Mouse (Mus musculus) embryonic fibroblast, embryonic 13.5 days (primary cell): ENCODE results near the gene Syna. TPM values are rescaled to one million over a fixed set of nuclear protein-coding genes. Genes with fewer than 3 reads are reported as not detected.
A peak's percentile ranks its signal among the peaks of the same experiment; 100 is the strongest.

Experiments used
- H3K27ac ChIP-seq: 2 replicates; pipeline ENCODE4 v1.5.1; 2012; ENCODE audit warnings: low read length, control low read depth, inconsistent platforms; ENCODE audit not compliant: insufficient read depth
- H3K4me1 ChIP-seq: 2 replicates; pipeline ENCODE4 v1.6.1; 2011; ENCODE audit warnings: low read length; ENCODE audit not compliant: control insufficient read depth, insufficient read depth
- H3K4me3 ChIP-seq: 2 replicates; pipeline ENCODE4 v1.5.1; 2011; ENCODE audit warnings: mild to moderate bottlenecking, control low read depth, low read length; ENCODE audit not compliant: insufficient read depth
- CTCF ChIP-seq: IDR thresholded peaks from 2 replicates; pipeline ENCODE4 v1.5.1; 2011; ENCODE audit warnings: mild to moderate bottlenecking, control low read depth, low read length, moderate library complexity, borderline replicate concordance; ENCODE audit not compliant: insufficient read depth
- POLR2A ChIP-seq: IDR thresholded peaks from 2 replicates; pipeline ENCODE4 v1.6.1; 2011; ENCODE audit warnings: low read depth, mild to moderate bottlenecking, control low read depth, low read length, moderate library complexity
- polyA plus RNA-seq: library from polyadenylated mRNA; stranded (reverse); fragments of >200 nt; gene quantifications from 2 replicates; pipeline ENCODE4 v1.2.4, GENCODE M21; 2011; ENCODE audit warnings: low read depth; ENCODE audit not compliant: missing spikeins, insufficient read length

Gene Syna
- polyA plus RNA-seq, 1 experiment, result not detected

GRCm38 (mm10) chr5:134571730-134572507 lies 11.9 kb upstream of the Syna start:
- Histone ChIP-seq H3K4me1 (no peaks in the 10 kb centered on the region), H3K4me3 (peak overlapping the region; percentile 44), H3K27ac (peak overlapping the region; percentile 67)
- no peak for TF ChIP-seq CTCF
- peak; percentile 70 for TF ChIP-seq POLR2A

DNA sequence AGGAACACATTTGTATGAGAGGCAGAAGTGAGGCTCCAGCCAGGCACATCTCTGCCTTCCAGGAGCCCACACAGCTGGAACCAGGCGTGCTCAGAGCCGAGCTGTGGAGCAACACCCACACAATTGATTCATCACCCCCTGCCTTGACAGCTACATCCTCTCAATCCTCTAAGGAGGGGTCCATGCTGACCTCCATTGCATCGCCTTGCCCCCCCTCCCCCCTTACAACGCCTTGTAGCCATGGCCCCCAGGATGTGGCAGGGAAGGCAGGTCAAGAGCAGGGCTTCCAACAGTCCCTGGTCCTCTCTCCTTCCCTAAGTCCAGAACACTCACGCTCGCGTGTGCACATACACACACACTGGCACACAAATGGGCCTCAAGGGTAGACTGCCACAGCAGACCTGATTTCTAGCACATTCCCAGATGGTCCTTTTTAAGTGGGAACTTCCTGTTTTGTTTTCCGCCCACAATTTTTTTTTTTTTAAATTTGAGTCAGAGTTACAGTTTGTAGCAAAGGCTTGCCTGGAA lies 9.1 kb upstream of the Syna start:
- Histone ChIP-seq H3K4me3 (no peak overlapping the region), H3K4me1 (no peaks in the 10 kb centered on the region), H3K27ac (peak overlapping the region; percentile 76)
- TF ChIP-seq CTCF (no peak), POLR2A (peak; percentile 43)

GRCm38 (mm10) chr5:134568030-134568429 lies 8.1 kb upstream of the Syna start:
- Histone ChIP-seq H3K27ac (peak overlapping the region; percentile 76), H3K4me3 (no peak overlapping the region), H3K4me1 (no peaks in the 10 kb centered on the region)
- TF ChIP-seq CTCF (no peak), POLR2A (no peak)

GRCm38 (mm10) chr5:134567445-134567844 lies 7.5 kb upstream of the Syna start:
- no peak overlapping the region for H3K27ac ChIP-seq
- H3K4me3 ChIP-seq, result no peak overlapping the region
- TF ChIP-seq POLR2A (no peak), CTCF (no peak)
- H3K4me1 ChIP-seq, result no peaks in the 10 kb centered on the region

GRCm38 (mm10) chr5:134565696-134566095 lies 5.7 kb upstream of the Syna start:
- Histone ChIP-seq H3K27ac (no peak overlapping the region), H3K4me1 (no peaks in the 10 kb centered on the region), H3K4me3 (no peak overlapping the region)
- no peak for TF ChIP-seq POLR2A
- TF ChIP-seq CTCF, result no peak

- Histone ChIP-seq H3K27ac (no peak overlapping the region), H3K4me1 (no peaks in the 10 kb centered on the region), H3K4me3 (no peak overlapping the region)
- no peak for TF ChIP-seq POLR2A
- TF ChIP-seq CTCF, result no peak
These were observed 4.3 kb upstream of the Syna start for GRCm38 (mm10) chr5:134564272-134564671.

DNA sequence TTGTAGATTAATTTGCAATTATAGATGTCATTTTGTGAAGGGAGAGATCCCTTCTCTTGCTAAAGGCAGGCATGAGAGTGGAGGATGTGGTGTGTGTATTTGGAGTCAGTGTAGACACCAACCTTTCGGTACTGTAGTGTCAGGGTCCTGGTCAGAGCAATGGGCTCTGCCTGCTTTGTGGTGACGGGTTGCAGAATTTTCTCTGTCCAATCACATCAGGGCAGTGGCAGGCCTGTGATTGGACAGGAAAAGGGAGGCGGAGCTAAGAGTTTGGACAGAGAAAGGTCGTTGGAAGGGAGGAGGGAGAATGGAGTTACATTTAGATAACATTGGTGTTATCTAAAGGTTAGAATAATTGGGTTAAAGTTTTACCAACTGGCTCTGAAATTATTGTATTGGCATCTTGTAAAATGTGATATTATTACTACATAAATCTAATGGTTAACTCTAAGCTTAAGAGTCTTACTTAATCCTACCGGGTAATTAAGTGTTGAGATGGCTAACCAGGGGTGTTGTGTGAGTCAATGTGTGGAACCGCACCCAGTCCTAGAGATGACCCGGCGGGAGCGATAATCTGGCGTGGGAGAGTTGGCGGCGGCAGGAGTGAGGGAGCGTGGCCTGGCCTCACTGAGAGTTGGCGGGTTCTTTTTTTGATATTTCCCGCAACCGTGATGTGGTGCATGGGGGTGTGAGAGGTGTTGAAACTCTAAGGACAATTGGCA lies 640 bp upstream of the Syna start:
- Histone ChIP-seq H3K27ac (no peak overlapping the region), H3K4me3 (no peak overlapping the region), H3K4me1 (no peaks in the 10 kb centered on the region; the same call in 1 of the 2 replicates)
- TF ChIP-seq POLR2A (no peak), CTCF (no peak)

- Histone ChIP-seq H3K27ac (peak overlapping the region; percentile 51; the same call in 1 of the 2 replicates), H3K4me1 (peaks cover 7% of the 10 kb centered on the region; the same call in 1 of the 2 replicates), H3K4me3 (no peak overlapping the region)
- TF ChIP-seq CTCF (no peak), POLR2A (no peak)
These were observed 4.4 kb downstream of the Syna start for GRCm38 (mm10) chr5:134555463-134556164.

GRCm38 (mm10) chr5:134553951-134554546 lies 5.9 kb downstream of the Syna start:
- TF ChIP-seq CTCF (no peak), POLR2A (no peak)
- Histone ChIP-seq H3K4me3 (no peak overlapping the region), H3K4me1 (peaks cover 9% of the 10 kb centered on the region), H3K27ac (no peak overlapping the region)
